Mouse (Mus musculus): Measurements from ENCODE around the gene Mrps27. TPM values are rescaled to one million over a fixed set of nuclear protein-coding genes. Genes with fewer than 3 reads are reported as not detected.
A peak's percentile ranks its signal among the peaks of the same experiment; 100 is the strongest.

Gene Mrps27
- total and polyA plus RNA-seq, 3 experiments = 32.6 to 64.8 (median 46.8) TPM

DNA sequence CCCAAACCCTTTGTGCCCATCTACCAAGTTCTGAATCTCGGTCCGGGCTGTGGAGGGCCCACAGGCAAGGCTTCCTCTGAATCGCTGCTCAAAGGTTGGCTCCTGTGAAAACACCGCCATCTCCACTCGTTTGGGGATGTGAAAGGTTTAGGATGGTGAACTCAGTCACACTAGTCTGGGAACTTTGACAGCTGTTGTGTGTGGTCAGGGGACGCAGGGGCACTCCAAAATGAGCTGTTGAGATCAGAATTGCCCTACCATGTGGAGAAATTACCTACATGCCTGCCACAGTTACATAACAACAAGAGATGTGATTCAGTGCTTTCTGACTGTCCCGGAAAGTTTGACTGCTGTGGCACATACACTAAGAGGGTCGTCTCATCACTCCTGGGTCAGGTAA lies 36.2 kb upstream of the Mrps27 start:
- no peak for DNase-seq (ENCODE audit: extremely low read depth)
- Histone ChIP-seq H3K9ac (ENCODE audit: insufficient read depth, low read depth) (no peak overlapping the region), H3K4me3 (replicated peaks in 1 of 3; ENCODE audit: low read depth in 2 of 3, low read length in 2 of 3, poor library complexity in 1 of 3) (no peak overlapping the region), H3K79me2 (replicated peaks; ENCODE audit: control insufficient read depth, extremely low read depth, insufficient read depth, poor library complexity, severe bottlenecking) (no peaks in the 10 kb centered on the region), H3K27me3 (replicated peaks) (peaks cover 5% of the 10 kb centered on the region), H3K4me1 (ENCODE audit: control insufficient read depth in 1 of 2, insufficient read depth in 2 of 2) (peaks cover 2 to 9% of the 10 kb centered on the region in 2 experiments; a peak in 2 of 4 replicates), H3K27ac (ENCODE audit: insufficient read depth, low read depth) (no peak overlapping the region), H3K9me3 (replicated peaks; ENCODE audit: low read length) (peaks cover 4% of the 10 kb centered on the region), H3K36me3 (replicated peaks in 1 of 2; ENCODE audit: control insufficient read depth in 1 of 2, insufficient read depth in 1 of 2, low read length in 1 of 2) (no peaks in the 10 kb centered on the region), H3K4me2 (ENCODE audit: insufficient read depth, low read depth, poor library complexity, severe bottlenecking) (no peak overlapping the region)
- dilution Hi-C loops (cut with MboI; ENCODE audit: extremely low pct_ligation_motif_present, extremely low pct_unique_long_range_greater_than_20kb, low sequenced_read_pairs) = no loop called here
- no peak for TF ChIP-seq SMC3 (IDR thresholded peaks at IDR 0.05; ENCODE audit: low read depth, low read length)
- no peak for TF ChIP-seq UBTF (IDR thresholded peaks at IDR 0.05; ENCODE audit: low read depth, low read length)
- no peak for TF ChIP-seq MAZ (IDR thresholded peaks at IDR 0.05; ENCODE audit: low read depth, low read length)
- no peak for TF ChIP-seq RAD21 (IDR thresholded peaks at IDR 0.05; ENCODE audit: low read depth, low read length)
- TF ChIP-seq TCF12 (IDR thresholded peaks at IDR 0.05; ENCODE audit: low read depth, low read length) = no peak
- TF ChIP-seq POLR2A (IDR thresholded peaks at IDR 0.05; ENCODE audit: low read depth, low read length) = no peak
- no peak for TF ChIP-seq CHD2 (IDR thresholded peaks at IDR 0.05; ENCODE audit: low read length)
- TF ChIP-seq MAX (IDR thresholded peaks at IDR 0.05; ENCODE audit: low read length) = no peak
- TF ChIP-seq MAFK (IDR thresholded peaks at IDR 0.05; ENCODE audit: insufficient replicate concordance, low read length) = no peak
- TF ChIP-seq E2F4 (IDR thresholded peaks at IDR 0.05; ENCODE audit: insufficient replicate concordance, low read depth, low read length) = no peak
- in situ Hi-C loops (cut with MboI; ENCODE audit: low pct_ligation_motif_present, low pct_unique_long_range_greater_than_20kb, low sequenced_read_pairs) = no loop called here

- Histone ChIP-seq H3K27ac (ENCODE audit: insufficient read depth, low read depth) (no peak overlapping the region), H3K4me3 (replicated peaks in 1 of 3; ENCODE audit: low read depth in 2 of 3, low read length in 2 of 3, poor library complexity in 1 of 3) (no peak overlapping the region), H3K27me3 (replicated peaks) (peaks cover 5% of the 10 kb centered on the region), H3K4me1 (ENCODE audit: control insufficient read depth in 1 of 2, insufficient read depth in 2 of 2) (peaks cover 10 to 33% of the 10 kb centered on the region in 2 experiments; a peak in 3 of 4 replicates), H3K79me2 (replicated peaks; ENCODE audit: control insufficient read depth, extremely low read depth, insufficient read depth, poor library complexity, severe bottlenecking) (no peaks in the 10 kb centered on the region), H3K9me3 (replicated peaks; ENCODE audit: low read length) (peaks cover 4% of the 10 kb centered on the region), H3K36me3 (replicated peaks in 1 of 2; ENCODE audit: control insufficient read depth in 1 of 2, insufficient read depth in 1 of 2, low read length in 1 of 2) (peaks cover 3 to 5% of the 10 kb centered on the region in 2 experiments), H3K4me2 (ENCODE audit: insufficient read depth, low read depth, poor library complexity, severe bottlenecking) (peak overlapping the region; percentile 23), H3K9ac (ENCODE audit: insufficient read depth, low read depth) (no peak overlapping the region)
- in situ Hi-C loops (cut with MboI; ENCODE audit: low pct_ligation_motif_present, low pct_unique_long_range_greater_than_20kb, low sequenced_read_pairs) = no loop called here
- dilution Hi-C loops (cut with MboI; ENCODE audit: extremely low pct_ligation_motif_present, extremely low pct_unique_long_range_greater_than_20kb, low sequenced_read_pairs) = no loop called here
- 0 out of 2 replicates have a peak, but pooled peaks have one; percentile 50 for TF ChIP-seq MAZ (IDR thresholded peaks at IDR 0.05; ENCODE audit: low read depth, low read length)
- no peak for TF ChIP-seq POLR2AphosphoS2 (IDR thresholded peaks at IDR 0.05; ENCODE audit: low read depth, low read length)
- no peak; the same call in 1 of the 2 replicates for TF ChIP-seq MEF2A (IDR thresholded peaks at IDR 0.05; ENCODE audit: borderline replicate concordance, low read depth, low read length)
- peak; percentile 71 for TF ChIP-seq ETS1 (conservative IDR thresholded peaks at IDR 0.05; ENCODE audit: low read depth, low read length)
- TF ChIP-seq CHD1 (IDR thresholded peaks at IDR 0.05; ENCODE audit: low read depth, low read length) = no peak
- TF ChIP-seq TCF12 (IDR thresholded peaks at IDR 0.05; ENCODE audit: low read depth, low read length) = 0 out of 2 replicates have a peak, but pooled peaks have one; percentile 10
- no peak for TF ChIP-seq TBP (conservative IDR thresholded peaks at IDR 0.05; ENCODE audit: low read depth, low read length)
- TF ChIP-seq CTCF (conservative IDR thresholded peaks at IDR 0.05 in 1 of 2, IDR thresholded peaks at IDR 0.05 in 1 of 2; ENCODE audit: low read depth in 2 of 2, low read length in 2 of 2) = no peak
- 0 out of 2 replicates have a peak, but pooled peaks have one; percentile 53 for TF ChIP-seq EP300 (IDR thresholded peaks at IDR 0.05; ENCODE audit: low read length)
- TF ChIP-seq BHLHE40 (IDR thresholded peaks at IDR 0.05; ENCODE audit: low read depth, low read length) = peak; percentile 45; the same call in 1 of the 2 replicates
- peak; percentile 54 for DNase-seq (ENCODE audit: extremely low read depth)
These were observed 30.5 kb upstream of the Mrps27 start for GRCm38 (mm10) chr13:99314098-99314497.
